Mouse (Mus musculus) forebrain, embryonic 15.5 days (tissue): ENCODE data around the gene Gkap1. TPM values are rescaled to one million over a fixed set of nuclear protein-coding genes. Genes with fewer than 3 reads are reported as not detected.

Experiments
- ATAC-seq: fragments of 200-750 bp; cut with Nextera tagmentation; replicated peaks from 2 replicates; pipeline ENCODE4 v1.8.0; 2017; ENCODE audit warnings: mild to moderate bottlenecking, moderate TSS enrichment, moderate library complexity
- H3K27ac ChIP-seq: fragments of 300-500 bp; sonication (generic); replicated peaks from 2 replicates; pipeline ENCODE4 v1.5.1; 2015; ENCODE audit warnings: mild to moderate bottlenecking, inconsistent platforms
- H3K27me3 ChIP-seq: fragments of 300-500 bp; sonication (generic); 2 replicates; pipeline ENCODE4 v1.6.1; 2015; ENCODE audit warnings: inconsistent platforms
- H3K36me3 ChIP-seq: fragments of 300-500 bp; sonication (generic); 2 replicates; pipeline ENCODE4 v1.6.1; 2015; ENCODE audit warnings: mild to moderate bottlenecking, inconsistent platforms
- H3K4me1 ChIP-seq: fragments of 300-500 bp; sonication (generic); 2 replicates; pipeline ENCODE4 v1.6.1; 2015; ENCODE audit warnings: inconsistent platforms
- H3K4me2 ChIP-seq: fragments of 300-500 bp; sonication (generic); replicated peaks from 2 replicates; pipeline ENCODE4 v1.6.1; 2015; ENCODE audit warnings: mild to moderate bottlenecking, inconsistent platforms
- H3K4me3 ChIP-seq: fragments of 300-500 bp; sonication (generic); 2 replicates; pipeline ENCODE4 v1.5.1; 2015; ENCODE audit warnings: mild to moderate bottlenecking, inconsistent platforms
- H3K9ac ChIP-seq: fragments of 300-500 bp; sonication (generic); replicated peaks from 2 replicates; pipeline ENCODE4 v1.6.1; 2015; ENCODE audit warnings: mild to moderate bottlenecking, inconsistent platforms
- H3K9me3 ChIP-seq: fragments of 300-500 bp; sonication (generic); 2 replicates; pipeline ENCODE4 v1.6.1; 2016; ENCODE audit warnings: inconsistent platforms
- WGBS: fragments of 180-500 bp; shearing (Covaris S2); methylation state at CpG from one replicate; pipeline ENCODE4 v1.1.7; 2015; ENCODE audit warnings: mixed read lengths; 5-methylcytosine and 5-hydroxymethylcytosine counted together
- microRNA-seq: library from miRNA; unstranded; fragments of <30 nt; microRNA quantifications from one replicate; pipeline ENCODE4, GENCODE M21; 2016
- polyA plus RNA-seq: library from polyadenylated mRNA; unstranded; fragments of >200 nt; fragmentation: Nextera tagmentation; extraction: Ambion mirVana; gene quantifications from 2 replicates; pipeline ENCODE4 v1.2.1, GENCODE M21; 2015

Gene Gkap1
- polyA plus RNA-seq, 1 experiment from 2014 or later: 23.8 TPM

DNA sequence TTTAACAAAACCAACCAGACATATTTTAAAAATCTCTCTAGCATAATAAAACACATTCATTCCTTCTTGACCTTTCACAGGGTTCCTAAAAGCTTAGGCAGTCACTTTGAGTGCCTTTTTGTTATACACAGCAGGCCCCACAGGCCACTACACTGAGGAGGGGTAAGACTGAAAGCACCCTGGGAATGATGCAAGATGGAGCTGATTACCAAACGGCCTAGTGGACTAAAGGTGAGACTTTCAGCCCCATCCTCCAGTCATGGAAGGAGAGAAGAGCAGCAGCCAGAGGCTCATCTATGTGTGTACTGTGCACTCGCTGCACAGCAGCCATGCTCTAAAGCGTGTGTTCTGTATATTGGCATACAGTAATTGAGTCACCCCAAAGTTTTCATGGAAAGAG, 80.6 kb downstream of the Gkap1 start:
- no peak overlapping the region for H3K4me2 ChIP-seq
- no peak for ATAC-seq
- H3K36me3 ChIP-seq: peaks cover 53% of the 10 kb centered on the region
- H3K9me3 ChIP-seq: no peaks in the 10 kb centered on the region
- H3K9ac ChIP-seq: no peak overlapping the region
- H3K27me3 ChIP-seq: no peaks in the 10 kb centered on the region
- no peaks in the 10 kb centered on the region for H3K4me1 ChIP-seq
- no peak overlapping the region for H3K4me3 ChIP-seq
- WGBS: 81% methylated on average over 3 of the region's 3 CpGs
- H3K27ac ChIP-seq: no peak overlapping the region

GRCm38 (mm10) chr13:58193221-58193620, 82.3 kb downstream of the Gkap1 start:
- no peak for ATAC-seq
- 94% methylated on average over 3 of the region's 3 CpGs for WGBS
- H3K27ac ChIP-seq: no peak overlapping the region
- H3K36me3 ChIP-seq: peaks cover 55% of the 10 kb centered on the region
- H3K4me1 ChIP-seq: peaks cover 4% of the 10 kb centered on the region; the same call in 1 of the 2 replicates
- no peak overlapping the region for H3K9ac ChIP-seq
- no peak overlapping the region for H3K4me2 ChIP-seq
- no peaks in the 10 kb centered on the region for H3K27me3 ChIP-seq
- H3K9me3 ChIP-seq: no peaks in the 10 kb centered on the region
- no peak overlapping the region for H3K4me3 ChIP-seq

DNA sequence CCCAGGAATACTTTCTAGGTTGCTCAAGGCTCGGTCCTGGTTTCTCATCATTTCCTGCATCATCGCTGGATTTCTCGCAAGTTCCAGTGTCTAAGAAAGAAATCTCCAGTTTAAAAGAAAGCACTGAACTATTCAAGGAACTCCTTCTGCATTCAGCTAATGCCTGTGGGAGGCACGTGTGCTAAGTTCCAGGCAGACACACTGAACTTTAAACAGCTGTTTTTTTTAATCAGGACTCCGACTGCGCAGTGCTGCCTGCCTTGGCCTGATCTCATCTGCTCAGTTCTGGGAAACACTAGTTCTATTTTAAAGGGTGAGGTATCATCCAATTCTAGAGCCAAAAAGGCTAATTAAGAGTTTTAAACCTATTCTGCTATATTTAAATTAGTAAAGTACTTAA, 83.4 kb downstream of the Gkap1 start:
- 93% methylated on average over 6 of the region's 6 CpGs for WGBS
- H3K27ac ChIP-seq: no peak overlapping the region
- H3K9me3 ChIP-seq: no peaks in the 10 kb centered on the region
- no peak for ATAC-seq
- H3K4me1 ChIP-seq: peaks cover 4% of the 10 kb centered on the region; the same call in 1 of the 2 replicates
- no peak overlapping the region for H3K9ac ChIP-seq
- no peak overlapping the region for H3K4me3 ChIP-seq
- no peak overlapping the region for H3K4me2 ChIP-seq
- H3K36me3 ChIP-seq: peaks cover 44% of the 10 kb centered on the region
- no peaks in the 10 kb centered on the region for H3K27me3 ChIP-seq

DNA sequence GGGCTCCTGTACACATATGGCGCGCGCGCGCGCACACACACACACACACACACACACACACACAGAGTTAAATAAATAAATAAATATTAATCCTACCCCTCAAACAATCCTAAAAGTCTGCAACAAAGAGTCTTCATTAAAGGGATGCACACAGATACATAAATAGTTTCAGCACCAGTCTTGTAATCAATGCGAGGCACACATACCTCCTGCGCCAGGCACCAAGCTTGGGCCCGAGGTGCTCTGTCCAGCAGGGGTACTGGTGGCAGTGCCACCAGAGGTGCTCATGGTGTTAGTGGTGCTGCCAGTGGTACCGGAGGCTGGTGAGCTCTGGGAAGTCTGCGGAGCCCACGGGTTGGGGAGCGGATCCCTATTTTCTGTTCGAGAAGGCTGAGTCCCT, 84.0 kb downstream of the Gkap1 start:
- WGBS: 99% methylated on average over 14 of the region's 14 CpGs
- no peak overlapping the region for H3K9ac ChIP-seq
- no peaks in the 10 kb centered on the region for H3K9me3 ChIP-seq
- H3K36me3 ChIP-seq: peaks cover 43% of the 10 kb centered on the region
- H3K4me3 ChIP-seq: no peak overlapping the region
- H3K4me1 ChIP-seq: peaks cover 4% of the 10 kb centered on the region; the same call in 1 of the 2 replicates
- H3K27ac ChIP-seq: no peak overlapping the region
- no peaks in the 10 kb centered on the region for H3K27me3 ChIP-seq
- ATAC-seq: no peak
- no peak overlapping the region for H3K4me2 ChIP-seq

DNA sequence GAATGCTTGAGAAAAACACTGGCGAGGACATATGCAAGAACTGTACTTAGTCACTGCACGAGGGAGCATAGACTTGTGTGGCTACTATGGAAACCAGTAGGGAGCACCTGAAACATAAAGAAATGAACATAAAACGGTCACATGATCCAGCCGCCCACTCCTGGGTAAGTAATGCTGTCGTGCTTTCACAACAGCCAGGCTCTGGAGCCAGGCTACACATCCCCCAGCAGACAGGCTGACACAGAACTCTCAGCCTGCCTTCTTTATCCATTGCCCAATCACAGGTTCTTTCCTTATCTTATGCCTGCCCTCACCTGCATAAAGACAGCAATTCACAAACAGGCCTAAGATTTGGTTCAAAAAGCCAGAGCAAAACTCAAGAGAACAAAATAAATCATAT, 86.0 kb downstream of the Gkap1 start:
- no peaks in the 10 kb centered on the region for H3K27me3 ChIP-seq
- no peak overlapping the region for H3K4me3 ChIP-seq
- H3K9ac ChIP-seq: no peak overlapping the region
- no peaks in the 10 kb centered on the region for H3K9me3 ChIP-seq
- ATAC-seq: no peak
- no peak overlapping the region for H3K27ac ChIP-seq
- H3K4me2 ChIP-seq: no peak overlapping the region
- peaks cover 4% of the 10 kb centered on the region; the same call in 1 of the 2 replicates for H3K4me1 ChIP-seq
- H3K36me3 ChIP-seq: peaks cover 28% of the 10 kb centered on the region
- 78% methylated on average over 5 of the region's 5 CpGs for WGBS

DNA sequence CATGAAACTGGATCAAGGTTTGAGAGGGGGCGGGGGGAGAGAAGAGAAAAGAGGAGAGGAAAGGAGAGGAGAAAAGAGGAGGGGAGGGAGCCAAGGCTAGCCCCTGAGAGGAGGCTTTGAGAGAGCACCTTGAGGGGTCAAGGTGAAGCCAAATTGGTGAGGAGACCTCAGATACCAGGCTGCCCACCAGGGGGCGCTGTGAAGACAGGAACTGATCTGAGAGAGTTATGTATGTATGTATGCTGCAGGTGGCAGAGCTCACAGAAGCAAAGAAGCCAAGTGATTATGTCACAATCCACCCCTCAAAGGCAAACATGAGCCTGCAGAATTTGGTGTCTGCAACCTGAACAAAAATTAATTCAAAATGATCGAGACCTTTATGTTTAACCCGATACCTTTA, 87.1 kb downstream of the Gkap1 start:
- 63% methylated on average over 4 of the region's 4 CpGs for WGBS
- H3K27me3 ChIP-seq: no peaks in the 10 kb centered on the region
- ATAC-seq: peak; percentile 57; the same call in 1 of the 2 replicates
- no peak overlapping the region for H3K4me3 ChIP-seq
- no peak overlapping the region for H3K4me2 ChIP-seq
- no peaks in the 10 kb centered on the region for H3K9me3 ChIP-seq
- H3K4me1 ChIP-seq: peaks cover 4% of the 10 kb centered on the region; the same call in 1 of the 2 replicates
- H3K9ac ChIP-seq: no peak overlapping the region
- peaks cover 28% of the 10 kb centered on the region for H3K36me3 ChIP-seq
- no peak overlapping the region for H3K27ac ChIP-seq

- no peak overlapping the region for H3K4me2 ChIP-seq
- WGBS: 90% methylated on average over 3 of the region's 3 CpGs
- peaks cover 4% of the 10 kb centered on the region; the same call in 1 of the 2 replicates for H3K4me1 ChIP-seq
- no peak overlapping the region for H3K9ac ChIP-seq
- H3K27me3 ChIP-seq: no peaks in the 10 kb centered on the region
- ATAC-seq: no peak
- no peak overlapping the region for H3K4me3 ChIP-seq
- no peak overlapping the region for H3K27ac ChIP-seq
- H3K36me3 ChIP-seq: peaks cover 32% of the 10 kb centered on the region
- no peaks in the 10 kb centered on the region for H3K9me3 ChIP-seq
These were observed 87.7 kb downstream of the Gkap1 start for GRCm38 (mm10) chr13:58187751-58188150.

- H3K9me3 ChIP-seq: no peaks in the 10 kb centered on the region
These were observed 89.2 kb downstream of the Gkap1 start for GRCm38 (mm10) chr13:58186281-58186680.

GRCm38 (mm10) chr13:58184111-58184510, 91.4 kb downstream of the Gkap1 start:
- H3K4me2 ChIP-seq: no peak overlapping the region
- H3K27me3 ChIP-seq: no peaks in the 10 kb centered on the region
- peaks cover 23% of the 10 kb centered on the region for H3K36me3 ChIP-seq
- H3K4me3 ChIP-seq: no peak overlapping the region
- no peak for ATAC-seq
- no peak overlapping the region for H3K27ac ChIP-seq
- 78% methylated on average over 3 of the region's 3 CpGs for WGBS
- no peak overlapping the region for H3K9ac ChIP-seq
- no peaks in the 10 kb centered on the region for H3K9me3 ChIP-seq
- peaks cover 4% of the 10 kb centered on the region; the same call in 1 of the 2 replicates for H3K4me1 ChIP-seq

More at GRCm38 (mm10) chr13:58186281-58186680, 89.2 kb downstream of the Gkap1 start:
- Histone ChIP-seq H3K9ac (no peak overlapping the region), H3K4me1 (peaks cover 4% of the 10 kb centered on the region; the same call in 1 of the 2 replicates), H3K4me3 (no peak overlapping the region), H3K27me3 (no peaks in the 10 kb centered on the region), H3K4me2 (no peak overlapping the region), H3K27ac (0 out of 2 replicates have a peak overlapping the region, but pooled peaks have one; percentile 37), H3K36me3 (peaks cover 29% of the 10 kb centered on the region)
- 69% methylated on average over 8 of the region's 8 CpGs for whole genome bisulfite sequencing
- no peak for ATAC-seq

Small RNA genes within 50 kb of the gene (microRNA-seq; reads per million reads assigned to microRNA genes)
- gene Mir6369: not detected

Other genes with a start within 250 kb of the Gkap1 start
- 8.6 and 9.0 TPM in 2 replicates for gene Klhl3, start 162.1 kb downstream of the Gkap1 start, polyA plus RNA-seq
- 52.4 and 57.9 TPM in 2 replicates for gene Hnrnpa0, start 147.1 kb downstream of the Gkap1 start, polyA plus RNA-seq
- gene Idnk, start 118.0 kb downstream of the Gkap1 start, polyA plus RNA-seq: 65.6 and 74.9 TPM in 2 replicates
- gene Ubqln1, start 60.0 kb downstream of the Gkap1 start, polyA plus RNA-seq: 153 TPM in 2 replicates
- gene Kif27, start 83.4 kb upstream of the Gkap1 start, polyA plus RNA-seq: 1.5 and 1.6 TPM in 2 replicates
- gene 2210016F16Rik, start 109.5 kb upstream of the Gkap1 start, polyA plus RNA-seq: 20.5 and 21.1 TPM in 2 replicates
- 23.1 and 23.4 TPM in 2 replicates for gene Rmi1, start 126.5 kb upstream of the Gkap1 start, polyA plus RNA-seq
- 1,957 and 1,973 TPM in 2 replicates for gene Hnrnpk, start 127.6 kb upstream of the Gkap1 start, polyA plus RNA-seq